Mouse (Mus musculus) hematopoietic stem cell, adult 5-6 weeks (primary cell): Measurements from ENCODE around the gene Peg3. TPM values are rescaled to one million over a fixed set of nuclear protein-coding genes. Genes with fewer than 3 reads are reported as not detected.

Source experiments
- ATAC-seq, 2 experiments: fragments of 125-278 bp in 1 of 2; replicated peaks in 1 of 2; 2 replicates each; pipeline ENCODE4 v1.8.0; 2016 to 2017; ENCODE audit warnings: inconsistent platforms in 2 of 2, mild to moderate bottlenecking in 2 of 2, moderate number of reproducible peaks in 2 of 2, low read depth in 1 of 2, moderate TSS enrichment in 1 of 2; ENCODE audit not compliant: low FRiP score in 2 of 2, poor library complexity in 2 of 2, severe bottlenecking in 2 of 2, insufficient read depth in 1 of 2, low TSS enrichment in 1 of 2
- total RNA-seq: library from RNA; stranded (forward); fragments of 172-1452, 232-1000 nt; gene quantifications from 2 replicates; pipeline ENCODE4 v1.2.3, GENCODE M21; 2017

Peg3 gene
- total RNA-seq, 1 experiment from 2014 or later, result not detected

DNA sequence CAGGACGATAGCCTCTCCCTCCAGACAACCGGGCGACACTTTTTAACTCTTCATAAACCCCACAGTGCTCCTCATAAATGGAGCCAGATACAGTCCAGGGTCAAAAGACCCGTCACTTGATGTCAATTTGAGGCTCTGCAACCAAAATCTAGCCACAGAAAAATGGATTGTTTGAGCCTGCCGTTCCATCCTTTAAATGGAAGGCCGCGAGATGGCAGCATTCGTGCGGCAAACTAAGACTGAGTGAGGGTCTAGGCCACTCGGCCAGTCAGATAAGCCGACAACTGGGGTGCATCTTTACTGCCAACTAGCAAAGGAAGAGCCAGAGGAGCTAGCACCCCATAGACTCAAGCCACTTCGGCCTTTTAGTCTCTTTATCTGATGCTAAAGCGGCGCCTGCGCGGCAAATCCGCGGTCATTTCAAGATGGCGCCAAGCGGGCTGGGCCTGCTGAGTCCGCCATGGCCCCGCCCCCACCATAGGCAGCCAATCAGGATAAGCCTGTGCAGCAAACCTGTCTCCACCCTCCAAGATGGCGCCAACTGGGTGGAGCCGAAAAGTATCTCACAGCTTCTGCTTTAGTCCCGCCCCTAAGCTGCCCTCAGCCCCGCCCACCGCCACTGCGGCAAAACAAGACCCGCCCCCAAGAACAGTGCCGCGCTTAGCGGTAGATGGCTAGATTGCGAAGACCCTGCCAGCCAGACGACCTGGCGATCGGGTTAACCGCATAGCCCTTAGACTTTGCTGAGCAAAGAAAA is 992 bp downstream of the Peg3 start:
- ATAC-seq, result peak; percentile 68 to 76

DNA sequence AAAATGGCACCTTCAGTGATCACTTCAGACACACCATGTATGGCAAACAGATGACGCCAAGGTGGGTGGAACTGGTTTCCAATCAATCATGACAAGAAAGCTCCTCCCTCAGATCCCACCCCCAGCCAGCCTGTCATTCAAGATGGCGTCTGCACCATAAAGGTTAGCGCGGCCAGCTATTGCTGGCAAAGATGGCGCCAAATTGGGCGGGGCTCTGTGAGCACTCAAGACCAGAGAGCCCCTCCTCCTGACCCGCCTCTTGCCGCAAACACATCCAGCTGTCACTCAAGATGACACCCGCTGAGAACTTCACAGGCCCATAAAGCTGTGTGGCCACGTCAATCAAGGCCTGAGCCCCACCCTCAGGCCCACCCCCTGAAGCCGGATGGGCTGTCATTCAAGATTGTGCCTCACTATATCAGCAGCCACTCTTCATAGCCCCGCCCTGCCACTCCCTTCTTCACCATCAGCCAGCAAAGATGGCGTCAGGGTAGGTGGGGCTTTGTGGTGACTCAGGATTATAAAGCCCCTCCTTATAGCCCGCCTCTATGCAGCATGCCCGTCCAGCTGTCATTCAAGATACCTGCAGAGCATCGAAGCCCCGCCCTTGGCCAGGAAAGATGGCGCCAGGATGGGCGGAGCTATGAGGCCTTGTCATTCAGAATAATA is 1.8 kb downstream of the Peg3 start:
- 0 out of 4 replicates have a peak, but pooled peaks of 1 of the 2 experiments have one; percentile 11 for ATAC-seq

DNA sequence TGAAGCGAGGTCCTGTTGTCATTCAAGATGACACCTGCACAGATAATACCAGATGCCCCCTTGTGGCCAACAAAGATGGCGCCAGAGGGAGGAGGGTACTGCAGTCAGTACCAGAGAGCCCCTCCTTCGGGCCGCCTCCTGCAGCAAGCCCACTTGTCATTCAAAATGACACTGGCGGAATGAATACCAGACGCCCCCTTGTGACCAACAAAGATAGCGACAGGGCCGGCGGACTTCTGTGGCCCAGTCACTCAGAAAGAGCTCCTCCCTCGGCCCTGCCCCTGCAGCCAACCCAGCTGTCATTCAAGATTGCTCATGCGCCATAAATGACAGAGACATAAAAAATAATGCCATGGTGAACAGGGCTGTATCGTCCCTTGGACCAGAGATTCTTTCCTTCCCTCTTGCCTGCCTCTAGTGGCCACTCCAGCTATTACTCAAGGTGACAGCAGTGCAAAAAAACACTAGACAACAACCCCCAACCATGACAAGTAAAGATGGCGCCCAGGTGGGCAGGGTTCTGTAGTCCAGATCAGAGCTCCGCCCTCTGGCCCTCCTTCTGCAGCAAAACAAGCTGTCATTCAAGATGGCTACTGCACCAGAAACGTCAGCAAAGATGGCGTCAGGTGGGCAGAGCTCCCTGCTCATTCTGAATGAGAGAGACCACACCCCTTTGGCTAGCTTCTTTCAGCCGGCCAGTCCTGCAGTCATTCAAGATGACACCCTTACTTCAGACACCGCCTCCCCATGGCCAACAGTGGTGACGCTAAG is 2.7 kb downstream of the Peg3 start:
- ATAC-seq, result no peak

DNA sequence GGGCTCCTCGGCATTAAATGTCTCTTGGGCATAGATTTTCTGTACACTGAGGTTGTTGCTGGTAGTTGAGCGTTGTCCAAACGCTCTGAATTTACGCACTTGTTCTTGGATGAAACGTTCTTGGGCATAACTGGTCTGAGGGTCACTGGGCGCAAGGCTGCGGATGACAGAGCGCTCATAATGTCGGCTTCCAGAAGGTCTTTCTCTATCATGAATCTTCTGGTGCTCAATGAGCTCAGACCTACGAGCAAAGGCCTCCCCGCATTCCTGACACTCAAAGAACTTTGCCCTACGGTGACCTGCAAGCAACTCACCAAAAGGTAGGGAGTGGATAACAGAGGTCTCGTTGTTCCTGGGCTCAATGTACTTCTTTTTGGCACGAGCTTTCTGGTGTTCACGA is 20.8 kb downstream of the Peg3 start:
- ATAC-seq, result no peak

DNA sequence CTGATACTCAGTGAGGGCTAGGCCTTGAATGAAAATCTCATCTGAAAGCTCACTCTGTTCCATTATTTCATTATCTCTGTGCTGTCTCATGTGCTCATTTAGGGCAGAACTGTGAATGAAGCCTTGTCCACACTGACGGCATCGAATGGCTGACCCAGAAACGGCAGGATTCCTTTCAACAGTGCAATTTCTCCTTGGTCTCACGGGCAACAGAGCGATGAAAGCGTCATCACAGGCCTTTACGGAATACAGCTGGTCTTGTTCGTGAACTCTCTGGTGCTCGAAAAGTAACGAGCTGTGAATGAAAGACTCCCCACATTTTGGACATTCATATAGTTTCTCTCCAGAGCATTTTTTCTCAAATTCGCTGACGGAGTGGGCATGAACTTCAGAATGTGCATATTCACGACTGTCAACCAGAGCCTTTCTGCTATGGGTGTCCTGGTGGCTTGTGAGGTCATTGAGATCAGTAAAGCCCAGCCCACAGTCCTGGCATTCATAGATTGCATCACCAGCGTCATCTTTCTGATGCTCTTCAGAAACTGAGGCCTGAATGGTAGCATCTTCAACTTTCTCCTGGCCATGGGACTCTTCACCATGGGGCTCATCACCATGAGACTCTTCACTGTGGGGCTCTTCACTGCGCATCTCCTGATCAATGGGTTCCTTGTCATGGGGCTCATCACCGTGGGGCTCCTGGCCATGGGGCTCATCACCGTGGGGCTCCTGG is 21.6 kb downstream of the Peg3 start:
- no peak for ATAC-seq

DNA sequence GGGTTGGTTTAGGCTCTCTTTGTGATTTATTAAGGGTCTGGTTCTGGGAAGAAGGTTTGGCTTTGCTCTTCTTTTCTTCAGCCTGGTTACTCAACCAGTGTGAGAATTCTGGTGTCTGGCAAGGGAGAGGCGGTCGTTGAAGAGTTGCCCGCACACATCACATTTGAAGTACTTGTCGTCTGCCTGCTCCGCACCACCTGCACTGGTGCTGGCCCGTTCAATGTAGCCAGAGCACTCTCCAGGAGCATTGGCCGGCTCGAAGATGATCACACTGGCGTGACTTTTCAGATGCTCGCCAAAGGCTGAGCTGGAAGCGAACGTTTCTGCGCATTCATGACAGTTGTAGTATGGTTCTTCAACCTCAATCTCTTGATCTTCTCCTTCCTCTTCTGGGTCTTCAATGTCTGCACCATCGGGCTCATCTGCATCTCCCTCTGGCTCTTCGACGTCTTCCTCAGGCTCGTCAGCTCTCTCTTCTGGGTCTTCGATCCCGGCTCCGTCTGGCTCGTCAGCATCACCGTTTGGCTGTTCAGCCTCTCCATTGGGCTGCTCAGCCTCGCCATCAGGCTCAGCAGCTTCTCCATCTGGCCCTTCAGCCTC is 22.7 kb downstream of the Peg3 start:
- ATAC-seq, result no peak

DNA sequence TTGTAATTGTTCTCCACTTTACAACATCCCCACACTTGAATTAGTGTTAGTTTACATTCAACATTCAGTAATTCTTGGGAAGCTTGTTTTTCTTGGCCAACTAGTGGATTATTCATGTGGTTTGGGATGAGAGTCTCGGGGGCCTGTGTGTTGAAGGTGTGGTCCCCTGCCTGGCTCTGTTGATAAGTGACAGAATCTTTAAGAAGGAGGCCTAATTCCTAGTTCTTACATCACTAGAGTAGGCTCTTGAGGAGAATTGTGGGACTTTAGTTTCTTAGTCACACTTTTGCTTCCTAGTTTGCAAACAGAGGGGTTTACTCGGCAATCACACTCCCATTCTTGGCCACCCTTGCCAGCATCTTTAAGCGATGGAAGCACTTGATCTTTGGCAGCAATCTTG is 31.0 kb downstream of the Peg3 start:
- ATAC-seq, result no peak

DNA sequence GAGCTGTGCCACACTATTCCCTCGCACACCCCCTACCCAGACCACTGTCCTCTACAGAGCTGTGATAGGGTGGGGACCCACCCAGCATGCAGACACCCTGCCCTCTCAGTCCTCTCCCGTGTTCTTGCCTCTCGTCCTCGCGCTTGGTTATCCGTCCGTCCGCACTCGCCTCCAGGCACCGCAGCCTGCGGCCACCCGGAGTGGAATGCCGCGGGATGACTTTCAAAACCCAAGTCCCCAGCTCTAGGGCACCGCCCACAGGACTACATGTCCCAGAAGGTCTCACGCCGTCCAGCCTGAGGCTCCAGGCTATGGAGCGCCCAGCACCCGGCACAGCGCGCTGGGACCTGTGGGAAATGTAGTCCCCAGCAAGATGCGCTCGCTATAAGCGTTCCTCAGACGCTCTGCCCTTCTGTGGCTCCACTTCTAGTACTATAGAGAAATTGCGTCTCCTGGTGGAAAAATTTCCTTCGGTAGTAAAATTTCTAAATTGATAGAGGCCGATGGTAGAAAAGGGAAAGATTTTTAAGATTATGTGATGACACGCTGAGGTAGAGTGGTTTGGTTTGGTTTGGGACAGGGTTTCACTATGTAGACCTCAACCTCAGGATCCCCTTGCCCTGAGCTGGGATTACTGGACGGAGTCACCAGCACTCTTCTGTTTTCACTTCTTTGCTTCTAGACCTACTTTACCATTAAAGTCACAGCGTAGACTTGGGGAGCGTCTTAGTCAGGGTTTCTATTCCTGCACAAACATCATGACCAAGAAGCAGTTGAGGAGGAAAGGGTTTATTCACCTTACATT is 33.8 kb downstream of the Peg3 start, which contains the start of gene Zim1:
Gene Zim1, minus strand, starts transcription at position 210 of the 805 bp plus-strand sequence.
- ATAC-seq, result peak; percentile 68 to 69

DNA sequence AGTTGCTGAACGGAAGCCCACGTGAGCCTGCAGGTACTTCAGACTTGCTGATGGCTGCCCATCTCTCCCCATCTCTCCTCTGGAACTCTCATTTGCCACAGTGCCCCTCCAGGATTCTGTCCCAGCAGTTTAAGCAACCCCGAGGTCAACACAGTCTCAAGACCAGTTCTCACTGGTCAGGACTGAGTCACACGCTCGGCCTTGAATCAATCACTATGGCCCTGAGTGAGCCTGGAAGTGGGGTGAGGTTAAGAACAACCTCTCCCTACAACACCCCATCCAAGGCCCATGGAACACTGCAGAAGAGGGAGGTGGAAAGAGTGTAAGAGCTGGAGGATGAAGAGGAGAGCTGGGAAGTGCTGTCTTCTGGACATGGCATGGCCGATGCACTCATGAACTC is 44.7 kb downstream of the Peg3 start:
- no peak for ATAC-seq

DNA sequence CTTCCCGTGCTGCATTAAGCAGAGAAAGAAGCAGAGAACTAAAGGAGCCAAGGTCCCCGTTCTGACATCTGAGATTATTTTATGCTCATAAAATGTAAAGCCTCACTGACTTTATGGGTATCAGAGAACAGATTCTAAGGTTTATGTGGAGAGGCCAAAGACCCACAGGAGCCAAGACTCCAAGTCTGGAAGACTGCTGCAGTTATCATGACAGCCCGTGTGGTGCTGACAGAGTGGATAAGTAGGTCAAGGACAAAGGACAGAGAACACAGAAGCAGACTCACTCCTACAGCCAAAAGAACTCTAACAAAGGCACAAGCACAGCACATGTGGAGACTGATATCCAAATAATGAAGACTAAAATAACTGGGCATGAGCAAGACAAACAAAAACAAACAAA is 63.5 kb downstream of the Peg3 start:
- no peak for ATAC-seq

DNA sequence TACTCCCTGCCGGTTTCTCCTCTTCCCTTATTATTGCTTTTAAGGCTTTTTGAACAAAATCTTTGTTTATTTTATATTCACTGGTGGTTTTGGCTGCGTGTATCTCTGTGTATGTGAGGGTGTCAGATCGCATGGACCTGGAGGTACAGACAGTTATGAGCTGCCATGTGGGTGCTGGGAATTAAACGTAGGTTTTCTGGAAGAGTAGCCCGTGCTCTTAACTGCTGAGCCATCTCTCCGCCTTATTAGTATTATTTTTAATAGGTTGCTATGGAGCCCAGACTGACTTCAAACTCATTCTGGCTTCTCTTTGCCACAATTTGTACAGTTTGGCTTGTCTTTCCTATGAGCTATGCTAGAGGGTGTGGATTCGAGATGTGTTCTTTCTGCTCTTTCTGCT is 66.8 kb downstream of the Peg3 start:
- no peak for ATAC-seq

DNA sequence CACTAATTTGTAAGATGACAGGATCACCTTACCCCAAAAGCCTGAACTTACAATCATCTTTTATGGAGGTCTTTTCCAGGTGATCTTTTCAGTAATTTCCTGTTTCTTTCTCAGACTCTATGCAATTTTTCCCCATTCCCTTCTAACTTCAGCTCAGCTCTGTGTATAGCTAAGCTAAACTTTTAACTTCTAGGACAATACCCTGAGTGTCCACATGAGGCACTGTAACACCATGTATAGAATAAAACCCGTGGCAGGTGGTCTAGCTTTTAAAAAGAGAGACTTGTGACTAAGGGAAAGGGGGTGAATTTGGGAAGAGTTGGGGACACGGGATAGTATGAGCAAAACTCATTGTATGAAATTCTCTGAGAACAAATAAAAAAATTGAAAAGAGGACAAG is 70.6 kb downstream of the Peg3 start:
- ATAC-seq, result no peak; a peak in 1 of 4 replicates

DNA sequence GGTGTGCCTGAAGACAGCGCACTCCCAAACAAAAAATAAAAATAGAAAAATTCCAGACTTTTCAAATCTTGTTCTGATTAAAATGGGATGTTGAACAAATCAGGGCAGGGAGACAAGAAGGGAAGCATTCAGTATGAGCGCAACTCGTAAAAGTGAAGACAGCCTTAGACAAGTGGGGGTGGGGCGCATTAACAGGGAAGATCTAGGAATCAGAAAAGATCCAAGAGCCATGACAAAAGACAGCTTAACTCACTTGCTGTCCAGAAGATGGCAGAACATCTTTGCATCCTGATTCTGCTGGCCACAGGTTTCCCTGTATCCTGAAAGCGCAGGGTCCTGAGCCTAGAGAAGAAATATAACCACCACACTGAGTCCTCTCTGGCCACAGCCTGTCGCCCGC is 71.6 kb downstream of the Peg3 start:
- ATAC-seq, result no peak
